Mouse (Mus musculus) midbrain, embryonic 14.5 days (tissue): ENCODE measurements at regions not wholly inside any gene's neighbourhood (a gene's known extent, or its start where the extent isn't known, plus 50 kb on each side); places are given as distances from the start of the nearest gene placed in this dataset.

Source experiments
- ATAC-seq: fragments of 200-750 bp; cut with Nextera tagmentation; 2 replicates; pipeline ENCODE4 v1.8.0; 2017; ENCODE audit warnings: moderate number of reproducible peaks, moderate library complexity; ENCODE audit not compliant: low FRiP score, low TSS enrichment
- DNase-seq: peaks from one replicate; pipeline ENCODE4 v3.0.0-alpha.2; 2015
- H3K27ac ChIP-seq: fragments of 300-500 bp; sonication (generic); replicated peaks from 2 replicates; pipeline ENCODE4 v1.5.1; 2014; ENCODE audit warnings: mild to moderate bottlenecking, low read depth, low read length, moderate library complexity
- H3K27me3 ChIP-seq: fragments of 300-500 bp; sonication (generic); 2 replicates; pipeline ENCODE4 v1.6.1; 2014; ENCODE audit warnings: low read length, control low read depth, mixed read lengths; ENCODE audit not compliant: control insufficient read depth, insufficient read depth
- H3K36me3 ChIP-seq: fragments of 300-500 bp; sonication (generic); 2 replicates; pipeline ENCODE4 v1.6.1; 2014; ENCODE audit warnings: low read length, control low read depth; ENCODE audit not compliant: control insufficient read depth, insufficient read depth
- H3K4me1 ChIP-seq: fragments of 300-500 bp; sonication (generic); 2 replicates; pipeline ENCODE4 v1.6.1; 2014; ENCODE audit warnings: mild to moderate bottlenecking, antibody characterized with exemption, low read length, control low read depth; ENCODE audit not compliant: control insufficient read depth, insufficient read depth
- H3K4me2 ChIP-seq: fragments of 300-500 bp; sonication (generic); 2 replicates; pipeline ENCODE4 v1.6.1; 2014; ENCODE audit warnings: mild to moderate bottlenecking, low read length, moderate library complexity
- H3K4me3 ChIP-seq: fragments of 300-500 bp; sonication (generic); replicated peaks from 2 replicates; pipeline ENCODE4 v1.5.1; 2014; ENCODE audit warnings: low read depth, low read length
- H3K9ac ChIP-seq: fragments of 300-500 bp; sonication (generic); replicated peaks from 2 replicates; pipeline ENCODE4 v1.6.1; 2014; ENCODE audit warnings: mild to moderate bottlenecking, low read length, moderate library complexity
- H3K9me3 ChIP-seq: fragments of 300-500 bp; sonication (generic); 2 replicates; pipeline ENCODE4 v1.6.1; 2016; ENCODE audit warnings: low read length, control low read depth, mixed read lengths; ENCODE audit not compliant: control insufficient read depth
- WGBS: fragments of 180-500 bp; shearing (Covaris S2); extraction: QIAGEN DNeasy Blood & Tissue Kit; methylation state at CpG from one replicate; pipeline ENCODE4 v1.1.7; 2014; 5-methylcytosine and 5-hydroxymethylcytosine counted together

DNA sequence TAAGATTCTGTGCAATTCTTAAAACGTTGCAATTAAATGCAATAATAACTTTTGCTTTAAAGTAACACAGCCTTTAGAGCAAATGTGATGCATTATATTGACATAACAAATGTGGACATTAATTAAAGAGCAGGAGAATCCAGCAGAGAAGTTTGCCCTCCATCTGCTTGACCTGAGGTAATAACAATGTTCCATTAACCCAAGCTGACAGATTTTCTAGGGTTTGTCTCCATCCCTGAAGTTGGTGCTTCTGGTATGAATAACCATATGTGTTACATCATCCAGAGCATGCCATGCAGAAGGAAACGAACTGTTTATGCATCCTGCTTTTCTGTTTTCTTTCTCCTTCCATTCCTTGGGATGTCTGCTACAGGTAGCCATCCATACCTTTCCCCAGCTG is 414.0 kb downstream of the Anxa1 start:
- peaks cover 6% of the 10 kb centered on the region; the same call in 1 of the 2 replicates for H3K4me1 ChIP-seq
- 69% methylated on average over 2 of the region's 2 CpGs for WGBS
- H3K27ac ChIP-seq, result no peak overlapping the region
- H3K9me3 ChIP-seq, result no peaks in the 10 kb centered on the region
- H3K9ac ChIP-seq, result no peak overlapping the region
- H3K36me3 ChIP-seq, result no peaks in the 10 kb centered on the region
- DNase-seq, result no peak
- no peak overlapping the region for H3K4me3 ChIP-seq
- no peaks in the 10 kb centered on the region for H3K27me3 ChIP-seq
- no peak for ATAC-seq
- no peak overlapping the region for H3K4me2 ChIP-seq

DNA sequence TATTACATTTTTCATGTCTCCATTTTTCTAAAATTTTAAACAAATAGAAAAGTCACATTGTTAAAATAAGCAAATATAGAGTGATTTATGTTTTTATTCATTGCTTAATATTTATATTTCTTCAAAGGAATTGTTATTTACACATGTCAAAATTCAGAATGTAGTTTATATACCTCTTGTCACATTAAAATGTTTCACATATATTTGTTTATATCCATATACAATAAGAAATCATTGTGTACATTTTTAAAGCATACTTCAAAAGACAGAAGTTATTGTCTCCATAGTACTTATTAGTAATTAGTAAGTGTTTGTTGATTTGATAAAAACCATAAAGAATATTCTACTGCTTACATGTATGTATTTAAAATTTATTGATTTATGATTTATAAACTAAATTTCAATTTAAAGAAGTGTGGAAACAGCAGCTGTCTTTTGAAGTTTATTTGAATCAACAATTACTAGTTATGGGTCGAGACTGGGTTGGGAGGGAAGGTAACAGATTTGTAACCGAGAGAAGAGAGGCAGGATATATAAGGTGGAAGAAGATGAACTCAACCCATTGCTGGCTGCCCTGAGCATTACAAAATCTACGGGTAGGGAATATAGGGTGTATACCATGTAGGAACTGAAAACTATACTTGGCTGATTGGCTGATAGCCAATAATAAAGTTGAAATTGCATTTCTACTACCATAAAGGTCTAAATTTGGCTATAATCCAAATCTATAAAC is 420.8 kb downstream of the Anxa1 start:
- Histone ChIP-seq H3K27me3 (no peaks in the 10 kb centered on the region), H3K4me1 (no peaks in the 10 kb centered on the region), H3K4me3 (no peak overlapping the region), H3K4me2 (no peak overlapping the region), H3K27ac (no peak overlapping the region), H3K9ac (no peak overlapping the region), H3K36me3 (no peaks in the 10 kb centered on the region), H3K9me3 (no peaks in the 10 kb centered on the region)
- ATAC-seq, result no peak
- DNase-seq, result no peak
- WGBS, result 91% methylated on average over 3 of the region's 3 CpGs

DNA sequence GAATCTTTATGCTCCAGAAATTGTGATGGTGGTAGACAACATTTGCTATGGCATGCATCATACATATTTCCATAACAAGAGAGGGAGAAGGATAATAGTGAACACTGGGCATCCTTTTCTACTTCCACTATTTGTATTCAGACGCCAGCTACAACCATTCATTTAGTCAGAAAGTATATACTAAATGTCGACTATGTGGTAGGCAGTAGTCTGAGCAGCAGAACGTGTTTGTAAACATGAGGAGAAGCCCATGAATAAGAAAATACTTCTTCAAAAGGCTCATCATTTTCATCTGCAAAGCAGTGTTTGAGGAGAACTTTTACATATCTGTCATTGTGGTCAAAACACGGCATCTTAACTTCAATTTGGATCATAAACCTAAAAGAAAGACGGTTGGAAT is 421.4 kb downstream of the Anxa1 start:
- H3K27me3 ChIP-seq, result no peaks in the 10 kb centered on the region
- no peaks in the 10 kb centered on the region for H3K9me3 ChIP-seq
- H3K27ac ChIP-seq, result no peak overlapping the region
- no peak overlapping the region for H3K4me3 ChIP-seq
- WGBS, result 84% methylated on average over 5 of the region's 5 CpGs
- H3K36me3 ChIP-seq, result no peaks in the 10 kb centered on the region
- no peaks in the 10 kb centered on the region for H3K4me1 ChIP-seq
- no peak overlapping the region for H3K4me2 ChIP-seq
- no peak overlapping the region for H3K9ac ChIP-seq
- DNase-seq (no peak), ATAC-seq (no peak)

DNA sequence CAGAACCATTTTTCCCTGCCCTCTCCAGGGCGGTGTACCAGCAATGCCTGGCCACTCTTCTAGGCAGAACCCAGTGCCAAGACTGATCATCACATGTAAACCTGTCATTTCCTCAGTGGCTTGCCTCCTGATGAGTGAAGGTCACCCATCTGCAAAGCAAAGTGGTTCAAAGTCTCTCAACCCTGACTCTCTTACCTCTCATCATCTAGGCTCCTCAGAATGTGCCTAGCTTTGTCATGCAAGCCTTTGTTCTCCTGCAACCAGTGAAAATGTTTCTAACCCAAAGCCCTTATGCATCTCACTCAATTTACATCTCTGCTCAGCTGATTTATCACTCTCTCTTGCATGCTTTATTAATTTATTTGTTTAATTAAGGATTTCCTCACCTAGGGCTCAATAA is 445.5 kb downstream of the Anxa1 start:
- WGBS, result 77% methylated on average over 1 of the region's 1 CpGs
- no peaks in the 10 kb centered on the region for H3K36me3 ChIP-seq
- no peak overlapping the region for H3K27ac ChIP-seq

DNA sequence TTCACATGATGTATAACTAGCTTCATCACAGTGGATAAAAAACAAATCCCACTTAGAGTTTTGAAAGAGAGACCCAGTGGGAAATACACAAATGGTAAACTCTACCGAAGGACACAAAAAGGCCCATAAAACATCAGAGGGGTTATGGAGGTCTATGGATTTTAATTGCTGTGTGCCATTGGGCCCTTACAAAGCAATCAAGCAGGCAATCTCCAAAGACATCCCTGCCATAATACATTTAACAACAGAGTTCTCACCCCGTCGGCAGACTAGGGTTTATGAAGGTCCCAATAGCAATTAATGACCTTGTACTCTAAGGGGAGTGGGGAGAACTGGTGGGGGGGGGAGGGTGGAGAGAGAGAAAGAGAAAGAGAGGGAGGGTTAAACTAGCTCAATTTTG is 448.0 kb downstream of the Anxa1 start:
- no peak for ATAC-seq
- Histone ChIP-seq H3K9ac (no peak overlapping the region), H3K27ac (no peak overlapping the region), H3K27me3 (no peaks in the 10 kb centered on the region), H3K4me3 (no peak overlapping the region), H3K9me3 (no peaks in the 10 kb centered on the region), H3K4me1 (no peaks in the 10 kb centered on the region), H3K4me2 (no peak overlapping the region), H3K36me3 (no peaks in the 10 kb centered on the region)
- DNase-seq, result peak; percentile 5
- 55% methylated on average over 3 of the region's 3 CpGs for WGBS

More for the DNA sequence above, 445.5 kb downstream of the Anxa1 start:
- Histone ChIP-seq H3K4me2 (no peak overlapping the region), H3K4me3 (no peak overlapping the region), H3K9me3 (no peaks in the 10 kb centered on the region), H3K9ac (no peak overlapping the region), H3K27me3 (no peaks in the 10 kb centered on the region), H3K4me1 (no peaks in the 10 kb centered on the region)
- no peak for DNase-seq
- ATAC-seq, result no peak

DNA sequence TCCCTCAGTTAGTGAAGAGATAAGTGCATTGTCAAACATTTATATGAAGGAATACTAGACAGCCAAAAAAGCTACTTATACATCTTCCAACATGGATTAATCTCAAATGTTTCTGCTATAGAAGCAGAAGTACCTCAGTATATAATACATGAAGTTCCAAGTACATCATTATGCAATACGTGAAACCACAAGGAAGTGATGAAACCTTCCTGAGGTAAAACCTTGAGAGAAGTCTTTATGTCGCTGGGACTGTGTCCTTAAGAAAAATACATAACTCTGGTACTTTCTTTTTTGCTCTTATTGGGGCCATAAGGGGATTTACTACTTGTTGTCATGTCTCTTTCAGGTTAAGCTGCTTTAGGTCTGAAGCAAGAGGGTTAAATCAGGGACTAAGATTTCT is 469.6 kb downstream of the Anxa1 start:
- no peak overlapping the region for H3K4me3 ChIP-seq
- no peaks in the 10 kb centered on the region for H3K27me3 ChIP-seq
- H3K9me3 ChIP-seq, result no peaks in the 10 kb centered on the region
- H3K27ac ChIP-seq, result no peak overlapping the region
- no peaks in the 10 kb centered on the region for H3K36me3 ChIP-seq
- ATAC-seq (no peak), DNase-seq (no peak)
- no peak overlapping the region for H3K9ac ChIP-seq
- no peaks in the 10 kb centered on the region for H3K4me1 ChIP-seq
- no peak overlapping the region for H3K4me2 ChIP-seq
- WGBS, result 89% methylated on average over 2 of the region's 2 CpGs

DNA sequence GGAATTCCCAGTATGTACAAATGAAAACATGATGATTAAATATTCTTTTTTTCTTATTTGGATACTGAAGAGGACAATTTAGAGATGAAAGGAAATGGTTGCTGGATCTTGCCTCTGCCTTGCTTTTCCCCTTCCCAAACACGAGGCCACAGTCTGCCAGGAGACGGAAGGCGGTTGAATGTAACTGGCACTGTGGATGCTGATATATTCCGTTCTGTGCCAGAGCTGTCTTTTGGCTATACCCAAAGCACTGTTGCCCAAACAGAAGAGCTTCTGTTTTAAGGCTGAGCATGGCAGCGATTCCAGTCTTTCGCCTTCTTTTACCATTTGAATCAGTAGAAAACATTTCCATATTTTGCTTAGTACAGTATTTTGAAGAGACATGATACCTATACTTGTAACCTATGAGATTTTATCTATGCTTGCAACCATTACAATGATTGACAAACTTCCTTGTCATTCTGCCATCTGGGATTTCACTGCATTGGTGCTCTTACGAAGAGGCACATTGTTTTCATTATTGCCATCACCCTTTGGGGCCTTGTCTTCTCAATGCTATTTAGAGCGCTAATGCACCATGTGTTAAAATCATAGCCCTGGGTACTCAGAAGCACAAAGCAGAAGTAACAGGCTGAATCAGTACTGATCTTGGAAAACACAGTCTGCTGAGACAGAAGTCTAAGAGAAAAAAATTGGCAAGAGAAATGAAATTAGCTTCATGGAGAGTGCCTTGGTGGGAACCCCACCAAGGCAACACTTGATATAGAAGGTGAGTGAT is 504.6 kb downstream of the Anxa1 start:
- peak; percentile 4 for DNase-seq
- Histone ChIP-seq H3K9me3 (no peaks in the 10 kb centered on the region), H3K27ac (no peak overlapping the region), H3K4me2 (no peak overlapping the region), H3K4me1 (no peaks in the 10 kb centered on the region), H3K9ac (no peak overlapping the region), H3K4me3 (no peak overlapping the region), H3K36me3 (no peaks in the 10 kb centered on the region), H3K27me3 (no peaks in the 10 kb centered on the region)
- no peak for ATAC-seq
- whole genome bisulfite sequencing, result 86% methylated on average over 8 of the region's 8 CpGs

DNA sequence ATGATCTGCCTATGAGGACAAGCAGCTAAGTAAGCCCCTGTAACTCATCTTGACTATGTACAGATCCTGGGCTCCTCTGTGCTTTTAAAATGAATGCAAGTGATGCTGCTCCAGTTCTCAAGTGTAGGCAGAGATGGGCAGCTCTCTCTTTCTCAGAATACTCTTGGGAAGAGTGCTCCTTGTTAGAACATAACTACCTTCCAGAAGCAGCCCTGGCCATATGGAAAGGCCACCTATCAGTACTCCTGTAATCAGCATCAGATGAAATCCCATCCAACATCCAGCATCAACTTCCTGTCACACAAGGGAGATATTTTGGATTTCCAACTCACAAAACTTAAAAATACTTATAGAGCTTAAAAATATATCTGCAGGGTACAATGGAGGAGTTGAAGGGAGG is 509.8 kb downstream of the Anxa1 start:
- H3K9ac ChIP-seq, result no peak overlapping the region
- H3K9me3 ChIP-seq, result no peaks in the 10 kb centered on the region
- no peaks in the 10 kb centered on the region for H3K27me3 ChIP-seq
- no peaks in the 10 kb centered on the region for H3K4me1 ChIP-seq
- no peak overlapping the region for H3K27ac ChIP-seq
- H3K4me3 ChIP-seq, result no peak overlapping the region
- ATAC-seq (no peak), DNase-seq (no peak)
- H3K36me3 ChIP-seq, result no peaks in the 10 kb centered on the region
- H3K4me2 ChIP-seq, result no peak overlapping the region

DNA sequence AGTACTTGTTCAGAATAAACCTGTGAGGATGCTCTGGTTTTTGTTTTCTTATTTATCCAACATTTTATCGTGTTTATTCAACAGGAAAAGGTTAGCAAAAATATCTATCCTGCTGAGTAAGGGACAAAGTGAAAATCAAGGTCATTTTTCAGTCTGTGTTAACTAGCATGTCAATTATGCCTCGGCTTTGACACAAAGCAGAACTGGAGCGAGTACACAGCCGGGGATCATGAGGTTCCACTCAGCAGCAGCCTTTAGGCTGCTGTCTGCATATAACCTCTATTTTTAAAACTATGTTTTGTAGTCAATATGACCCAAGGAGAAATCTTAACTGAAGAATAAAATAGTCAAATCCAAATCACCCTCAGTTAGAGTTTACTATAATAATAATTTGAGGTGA is 542.6 kb downstream of the Anxa1 start:
- H3K4me2 ChIP-seq, result no peak overlapping the region
- ATAC-seq (no peak), DNase-seq (no peak)
- H3K36me3 ChIP-seq, result no peaks in the 10 kb centered on the region
- no peak overlapping the region for H3K9ac ChIP-seq
- H3K27me3 ChIP-seq, result no peaks in the 10 kb centered on the region
- 63% methylated on average over 4 of the region's 4 CpGs for WGBS
- H3K9me3 ChIP-seq, result no peaks in the 10 kb centered on the region
- no peak overlapping the region for H3K27ac ChIP-seq
- no peak overlapping the region for H3K4me3 ChIP-seq
- H3K4me1 ChIP-seq, result no peaks in the 10 kb centered on the region
